Mouse (Mus musculus) layer of hippocampus, postnatal 10 days (tissue): ENCODE results near the gene Cep162. TPM values are rescaled to one million over a fixed set of nuclear protein-coding genes. Genes with fewer than 3 reads are reported as not detected.

ENCODE experiments used
- DNase-seq, 2 experiments: peaks; one replicate each; pipeline ENCODE4 v3.0.0; 2021; ENCODE audit warnings: low spot score in 2 of 2
- long read RNA-seq: library from polyadenylated mRNA; stranded (forward); transcript quantifications from one replicate; pipeline ENCODE4 v2.0.0, GENCODE M21; 2023
- total RNA-seq, 2 experiments: library from RNA; stranded (reverse); gene quantifications; 2 replicates each; pipeline ENCODE4 v1.2.3; 2021

Cep162 gene
- total RNA-seq = 1 to 10 TPM; 7.8 to 8.8 TPM
- long read RNA-seq, partial matches to known transcripts = 3 of 3 reads
- long read RNA-seq, other reads (novel, unspliced or antisense) = 0 of 3 reads

GRCm38 (mm10) chr9:87254903-87255695 lies at the start of gene Cep162:
Gene Cep162 (minus strand): TSS chr9:87255536.
- peak; percentile 85 to 92 for DNase-seq

- no peak for DNase-seq
These were observed 47.9 kb upstream of the Cep162 start for GRCm38 (mm10) chr9:87303196-87303595.

GRCm38 (mm10) chr9:87298900-87299299 lies 43.6 kb upstream of the Cep162 start:
- peak; percentile 21 to 27 for DNase-seq

GRCm38 (mm10) chr9:87297522-87297921 lies 42.2 kb upstream of the Cep162 start:
- DNase-seq = no peak

- DNase-seq = no peak
These were observed 327 bp upstream of the Cep162 start for GRCm38 (mm10) chr9:87255696-87256030.

GRCm38 (mm10) chr9:87248118-87248517 lies 7.2 kb downstream of the Cep162 start:
- no peak for DNase-seq

- no peak for DNase-seq
These were observed 7.7 kb downstream of the Cep162 start for GRCm38 (mm10) chr9:87247678-87248077.

GRCm38 (mm10) chr9:87213204-87213603 lies 42.1 kb downstream of the Cep162 start:
- DNase-seq = no peak

- no peak for DNase-seq
These were observed 44.5 kb downstream of the Cep162 start for GRCm38 (mm10) chr9:87210830-87211339.

GRCm38 (mm10) chr9:87202431-87202830 lies 52.9 kb downstream of the Cep162 start:
- DNase-seq = peak; percentile 20 to 31

GRCm38 (mm10) chr9:87200919-87201318 lies 54.4 kb downstream of the Cep162 start:
- DNase-seq = no peak

- no peak for DNase-seq
These were observed 54.9 kb downstream of the Cep162 start for GRCm38 (mm10) chr9:87200426-87200825.

- DNase-seq = no peak
These were observed 57.3 kb downstream of the Cep162 start for GRCm38 (mm10) chr9:87198036-87198435.

- no peak for DNase-seq
These were observed 58.1 kb downstream of the Cep162 start for GRCm38 (mm10) chr9:87197277-87197676.

GRCm38 (mm10) chr9:87193721-87194120 lies 61.6 kb downstream of the Cep162 start:
- DNase-seq = no peak

GRCm38 (mm10) chr9:87187336-87187735 lies 68.0 kb downstream of the Cep162 start:
- DNase-seq = no peak

GRCm38 (mm10) chr9:87182231-87182630 lies 73.1 kb downstream of the Cep162 start:
- no peak for DNase-seq

- no peak for DNase-seq
These were observed 76.8 kb downstream of the Cep162 start for GRCm38 (mm10) chr9:87178534-87178933.

GRCm38 (mm10) chr9:87171517-87171916 lies 83.8 kb downstream of the Cep162 start:
- no peak for DNase-seq

- DNase-seq = no peak
These were observed 84.4 kb downstream of the Cep162 start for GRCm38 (mm10) chr9:87170891-87171290.

GRCm38 (mm10) chr9:87169144-87169543 lies 86.2 kb downstream of the Cep162 start:
- DNase-seq = no peak

- no peak for DNase-seq
These were observed 87.3 kb downstream of the Cep162 start for GRCm38 (mm10) chr9:87168051-87168450.
